Mouse (Mus musculus) thymus, adult 2 months (tissue): ENCODE data around the gene Sapcd1.

Experiments
- CTCF ChIP-seq: fragments of 200-500 bp; IDR thresholded peaks from 2 replicates; pipeline ENCODE4 v1.5.1; 2012; ENCODE audit warnings: mild to moderate bottlenecking, control low read depth, low read length, moderate library complexity, borderline replicate concordance; ENCODE audit not compliant: control insufficient read depth, poor library complexity, insufficient read depth; ENCODE audit errors: extremely low read depth
- POLR2A ChIP-seq: fragments of 200-500 bp; IDR thresholded peaks from 2 replicates; pipeline ENCODE4 v1.6.1; 2012; ENCODE audit warnings: mild to moderate bottlenecking, low read length, control low read depth, moderate library complexity; ENCODE audit not compliant: control insufficient read depth, poor library complexity, insufficient read depth; ENCODE audit errors: extremely low read depth

DNA sequence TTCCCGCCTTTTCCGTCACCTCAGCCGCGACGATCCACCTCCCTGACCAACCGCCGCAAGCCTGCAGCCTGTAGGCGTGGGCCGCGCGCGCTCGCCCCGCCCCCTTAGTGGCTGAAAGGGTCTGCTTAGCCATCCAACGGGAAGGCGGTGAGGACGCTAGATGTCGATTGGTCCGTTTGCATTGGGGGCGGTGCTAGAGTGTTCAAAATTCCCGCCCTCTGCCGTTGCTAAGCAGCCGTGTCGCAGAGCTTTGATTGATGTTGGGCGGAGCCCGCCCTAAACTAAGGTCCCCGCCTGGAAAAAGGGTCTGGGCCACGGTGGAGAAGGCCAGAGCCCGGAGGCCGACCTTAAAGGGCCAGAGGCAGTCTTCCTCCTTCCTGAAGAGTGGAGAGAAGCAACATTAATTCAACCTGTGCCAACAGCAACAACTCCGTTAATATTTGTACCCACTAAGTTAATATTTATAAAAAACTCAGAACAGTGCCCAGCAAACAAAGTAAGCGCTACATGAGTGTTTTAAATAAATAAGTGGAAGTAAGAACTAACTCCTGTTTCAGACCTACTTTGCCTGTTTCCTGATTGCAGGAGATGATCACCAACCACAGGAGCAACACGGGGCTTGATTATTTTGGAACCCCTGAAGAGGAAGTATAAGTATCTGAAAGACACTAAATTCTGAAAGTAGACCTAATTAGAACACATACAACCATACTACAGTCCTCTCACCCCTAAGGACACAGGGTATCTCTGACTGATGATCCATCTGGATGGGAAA is 19.1 kb upstream of the Sapcd1 start, which contains the start of gene Msh5:
- TF ChIP-seq POLR2A (no peak; the same call in none of the 2 replicates), CTCF (no peak)
